Mouse (Mus musculus): ENCODE results near the gene Ankrd34a. TPM values are rescaled to one million over a fixed set of nuclear protein-coding genes. Genes with fewer than 3 reads are reported as not detected.

Ankrd34a gene
- polyA plus RNA-seq, 1 experiment = 12.4 TPM

GRCm38 (mm10) chr3:96581771-96582515 is 14.5 kb upstream of the Ankrd34a start:
- no peak for TF ChIP-seq CTCF (IDR thresholded peaks at IDR 0.05; ENCODE audit: borderline replicate concordance, extremely low read depth, insufficient read depth, insufficient read length)
- no peak for TF ChIP-seq POLR2A (IDR thresholded peaks at IDR 0.05; ENCODE audit: borderline replicate concordance, extremely low read depth, insufficient read depth, insufficient read length, poor library complexity, severe bottlenecking)
- no peak for DNase-seq (ENCODE audit: low read depth)

DNA sequence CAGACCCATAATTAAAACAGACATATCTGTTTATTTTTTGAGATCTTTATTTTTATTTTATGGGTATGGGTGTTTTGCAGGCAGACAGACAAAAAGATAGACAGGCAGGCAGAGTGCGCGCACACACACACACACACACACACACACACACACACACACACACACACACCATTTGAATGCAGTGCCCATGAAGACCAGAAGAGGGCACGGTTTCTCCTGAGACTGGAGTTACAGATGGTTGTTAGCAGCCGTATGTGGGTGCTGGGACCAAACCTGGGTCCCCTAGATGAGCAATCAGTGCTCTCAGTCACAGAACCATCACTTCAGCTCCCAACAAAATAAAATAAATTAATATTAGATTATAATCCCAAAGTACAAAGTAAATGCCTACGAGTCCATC is 13.1 kb upstream of the Ankrd34a start:
- TF ChIP-seq CTCF (IDR thresholded peaks at IDR 0.05; ENCODE audit: borderline replicate concordance, extremely low read depth, insufficient read depth, insufficient read length) (no peak), POLR2A (IDR thresholded peaks at IDR 0.05; ENCODE audit: borderline replicate concordance, extremely low read depth, insufficient read depth, insufficient read length, poor library complexity, severe bottlenecking) (no peak)
- DNase-seq (ENCODE audit: low read depth) = no peak

GRCm38 (mm10) chr3:96590657-96591056 is 5.8 kb upstream of the Ankrd34a start:
- TF ChIP-seq POLR2A (IDR thresholded peaks at IDR 0.05; ENCODE audit: borderline replicate concordance, extremely low read depth, insufficient read depth, insufficient read length, poor library complexity, severe bottlenecking) (no peak), CTCF (IDR thresholded peaks at IDR 0.05; ENCODE audit: borderline replicate concordance, extremely low read depth, insufficient read depth, insufficient read length) (no peak)
- no peak for DNase-seq (ENCODE audit: low read depth)

- TF ChIP-seq CTCF (IDR thresholded peaks at IDR 0.05; ENCODE audit: borderline replicate concordance, extremely low read depth, insufficient read depth, insufficient read length) (no peak), POLR2A (IDR thresholded peaks at IDR 0.05; ENCODE audit: borderline replicate concordance, extremely low read depth, insufficient read depth, insufficient read length, poor library complexity, severe bottlenecking) (no peak)
- peak; percentile 56 for DNase-seq (ENCODE audit: low read depth)
Observed at GRCm38 (mm10) chr3:96593374-96593773, 3.1 kb upstream of the Ankrd34a start.

- TF ChIP-seq POLR2A (IDR thresholded peaks at IDR 0.05; ENCODE audit: borderline replicate concordance, extremely low read depth, insufficient read depth, insufficient read length, poor library complexity, severe bottlenecking) = no peak; the same call in 1 of the 2 replicates
- peak; percentile 15; the same call in 1 of the 2 replicates for TF ChIP-seq CTCF (IDR thresholded peaks at IDR 0.05; ENCODE audit: borderline replicate concordance, extremely low read depth, insufficient read depth, insufficient read length)
Observed at GRCm38 (mm10) chr3:96593790-96594560, 2.5 kb upstream of the Ankrd34a start, which contains the start of gene Polr3gl. Gene Polr3gl (minus strand): TSS chr3:96594181.

DNA sequence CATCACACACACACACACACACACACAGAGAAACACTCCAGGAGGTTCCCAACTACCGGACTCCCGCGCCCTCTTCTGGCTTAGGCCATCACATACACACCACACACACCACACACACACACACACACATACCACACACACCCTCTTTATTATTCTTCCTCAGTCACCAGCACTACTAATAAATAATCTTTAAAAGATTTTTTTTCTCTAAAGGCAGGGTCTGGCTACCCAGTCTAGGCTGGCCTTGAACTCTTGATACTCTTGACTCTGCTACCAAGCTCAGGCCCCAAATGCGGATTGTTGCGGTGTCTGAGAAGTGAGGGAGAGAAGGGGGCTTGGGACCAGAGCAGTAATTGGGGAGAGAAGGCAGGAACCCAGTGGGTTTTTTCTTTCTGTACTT is 1.6 kb upstream of the Ankrd34a start:
- TF ChIP-seq CTCF (IDR thresholded peaks at IDR 0.05; ENCODE audit: borderline replicate concordance, extremely low read depth, insufficient read depth, insufficient read length) (no peak), POLR2A (IDR thresholded peaks at IDR 0.05; ENCODE audit: borderline replicate concordance, extremely low read depth, insufficient read depth, insufficient read length, poor library complexity, severe bottlenecking) (no peak)
- DNase-seq (ENCODE audit: low read depth) = no peak

More at GRCm38 (mm10) chr3:96593790-96594560, 2.5 kb upstream of the Ankrd34a start, which contains the start of gene Polr3gl:
- DNase-seq (ENCODE audit: low read depth) = peak; percentile 97

DNA sequence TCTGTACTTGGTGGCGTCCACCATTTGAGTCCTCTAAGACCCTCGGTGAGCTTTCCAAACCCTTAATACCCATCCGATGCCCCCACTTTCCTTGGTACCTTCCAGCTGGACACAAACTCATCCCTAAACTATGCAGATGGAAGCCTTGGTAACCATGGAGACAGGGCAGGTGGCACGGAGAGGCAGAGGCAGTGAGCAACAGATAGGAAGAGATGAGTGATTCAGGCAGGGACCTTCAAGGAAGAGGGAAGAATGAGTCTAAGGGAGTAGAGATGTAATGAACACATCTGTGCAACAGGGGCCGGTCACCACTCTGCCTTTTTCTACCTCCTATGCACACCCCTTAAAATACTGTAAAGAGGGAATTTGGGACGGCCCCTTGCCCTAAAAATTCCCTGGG is 775 bp upstream of the Ankrd34a start:
- DNase-seq (ENCODE audit: low read depth) = peak; percentile 42
- TF ChIP-seq CTCF (IDR thresholded peaks at IDR 0.05; ENCODE audit: borderline replicate concordance, extremely low read depth, insufficient read depth, insufficient read length) (no peak), POLR2A (IDR thresholded peaks at IDR 0.05; ENCODE audit: borderline replicate concordance, extremely low read depth, insufficient read depth, insufficient read length, poor library complexity, severe bottlenecking) (no peak)

DNA sequence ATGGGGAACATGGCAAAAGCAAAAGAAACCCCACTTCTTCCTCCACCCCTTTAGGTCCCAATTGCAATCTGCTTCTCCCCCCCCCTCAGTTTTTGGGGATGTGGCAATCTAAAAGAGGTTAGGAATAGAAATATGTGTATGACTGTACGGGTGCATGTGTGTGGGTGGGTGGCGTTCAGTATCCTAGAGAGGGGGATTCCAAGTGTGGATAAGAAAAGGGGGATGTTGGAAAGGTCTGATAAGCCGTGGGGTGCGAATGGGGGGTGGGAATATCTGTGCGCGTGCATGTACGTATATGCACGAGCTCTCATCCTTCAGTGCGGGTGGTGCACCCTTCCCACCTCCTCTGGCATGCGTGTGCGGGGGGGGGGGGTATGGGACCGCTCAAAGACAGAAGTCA is 419 bp downstream of the Ankrd34a start:
- DNase-seq (ENCODE audit: low read depth) = peak; percentile 60

DNA sequence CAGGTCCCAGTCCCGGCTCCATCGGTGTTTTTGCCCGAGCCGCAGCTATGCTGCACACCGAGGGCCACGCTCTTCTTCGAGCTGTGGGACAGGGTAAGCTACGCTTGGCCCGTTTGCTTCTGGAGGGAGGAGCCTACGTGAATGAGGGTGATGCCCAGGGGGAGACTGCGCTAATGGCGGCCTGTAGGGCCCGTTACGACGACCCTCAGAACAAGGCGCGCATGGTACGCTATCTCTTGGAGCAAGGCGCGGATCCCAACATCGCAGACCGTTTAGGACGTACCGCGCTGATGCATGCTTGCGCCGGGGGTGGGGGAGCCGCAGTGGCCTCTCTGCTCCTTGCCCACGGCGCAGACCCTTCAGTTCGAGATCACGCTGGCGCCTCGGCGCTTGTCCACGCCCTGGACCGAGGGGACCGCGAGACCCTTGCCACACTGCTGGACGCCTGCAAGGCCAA is 1.0 kb downstream of the Ankrd34a start:
- no peak for TF ChIP-seq POLR2A (IDR thresholded peaks at IDR 0.05; ENCODE audit: borderline replicate concordance, extremely low read depth, insufficient read depth, insufficient read length, poor library complexity, severe bottlenecking)
- TF ChIP-seq CTCF (IDR thresholded peaks at IDR 0.05; ENCODE audit: borderline replicate concordance, extremely low read depth, insufficient read depth, insufficient read length) = no peak
- DNase-seq (ENCODE audit: low read depth) = peak; percentile 71

More for the DNA sequence above, 419 bp downstream of the Ankrd34a start:
- TF ChIP-seq CTCF (IDR thresholded peaks at IDR 0.05; ENCODE audit: borderline replicate concordance, extremely low read depth, insufficient read depth, insufficient read length) (no peak), POLR2A (IDR thresholded peaks at IDR 0.05; ENCODE audit: borderline replicate concordance, extremely low read depth, insufficient read depth, insufficient read length, poor library complexity, severe bottlenecking) (no peak)

- peak; percentile 82 for DNase-seq (ENCODE audit: low read depth)
- TF ChIP-seq CTCF (IDR thresholded peaks at IDR 0.05; ENCODE audit: borderline replicate concordance, extremely low read depth, insufficient read depth, insufficient read length) (no peak), POLR2A (IDR thresholded peaks at IDR 0.05; ENCODE audit: borderline replicate concordance, extremely low read depth, insufficient read depth, insufficient read length, poor library complexity, severe bottlenecking) (peak; percentile 19; the same call in 1 of the 2 replicates)
Observed at GRCm38 (mm10) chr3:96598156-96599068, 2.0 kb downstream of the Ankrd34a start.

Data from brain, embryonic 14.5 days (tissue).